Mouse (Mus musculus) heart, embryonic 14.5 days (tissue): Measurements from ENCODE around the gene Rtn4r. TPM values are rescaled to one million over a fixed set of nuclear protein-coding genes. Genes with fewer than 3 reads are reported as not detected.

Experiments
- microRNA-seq: library from miRNA; unstranded; fragments of <30 nt; microRNA quantifications from one replicate; pipeline ENCODE4, GENCODE M21; 2016
- polyA plus RNA-seq: library from polyadenylated mRNA; unstranded; fragments of >200 nt; fragmentation: Nextera tagmentation; extraction: Ambion mirVana; gene quantifications from 2 replicates; pipeline ENCODE4 v1.2.1, GENCODE M21; 2014

Gene Rtn4r
- polyA plus RNA-seq, 1 experiment from 2014 or later: 1.00 TPM

Small RNA genes within 50 kb of the gene (microRNA-seq; reads per million reads assigned to microRNA genes)
- not detected for gene Mir6366

Other genes starting within 250 kb of the Rtn4r start
- gene Gm20518, start 236.0 kb upstream of the Rtn4r start, polyA plus RNA-seq: 0.39 TPM in 1 of 2 replicates, not detected in the other
- not detected in 2 replicates for gene Tssk1, start 233.4 kb upstream of the Rtn4r start, polyA plus RNA-seq
- 45.1 and 49.7 TPM in 2 replicates for gene Dgcr2, start 229.1 kb upstream of the Rtn4r start, polyA plus RNA-seq
- gene Tssk2, start 229.0 kb upstream of the Rtn4r start, polyA plus RNA-seq: not detected in 2 replicates
- gene Ess2, start 216.3 kb upstream of the Rtn4r start, polyA plus RNA-seq: 25.0 and 27.4 TPM in 2 replicates
- gene Gsc2, start 212.6 kb upstream of the Rtn4r start, polyA plus RNA-seq: not detected in 2 replicates
- gene Slc25a1, start 199.4 kb upstream of the Rtn4r start, polyA plus RNA-seq: 25.4 and 25.5 TPM in 2 replicates
- gene Vpreb2, start 147.2 kb upstream of the Rtn4r start, polyA plus RNA-seq: not detected in 2 replicates
- 58.5 and 64.2 TPM in 2 replicates for gene Dgcr6, start 74.8 kb upstream of the Rtn4r start, polyA plus RNA-seq
- 6.9 and 7.4 TPM in 2 replicates for gene Prodh, start 37.4 kb upstream of the Rtn4r start, polyA plus RNA-seq
- 0.30 TPM in 1 of 2 replicates, not detected in the other for gene Ccdc188, start 90.2 kb downstream of the Rtn4r start, polyA plus RNA-seq
- gene Zdhhc8, start 107.5 kb downstream of the Rtn4r start, polyA plus RNA-seq: 16.4 and 22.5 TPM in 2 replicates
- gene Trmt2a, start 121.0 kb downstream of the Rtn4r start, polyA plus RNA-seq: 39.8 and 48.4 TPM in 2 replicates
- 354 and 357 TPM in 2 replicates for gene Ranbp1, start 121.1 kb downstream of the Rtn4r start, polyA plus RNA-seq
- gene Gm49776, start 130.7 kb downstream of the Rtn4r start, polyA plus RNA-seq: 0.88 and 3.6 TPM in 2 replicates
- 20.9 and 22.0 TPM in 2 replicates for gene Dgcr8, start 161.6 kb downstream of the Rtn4r start, polyA plus RNA-seq
- 65.0 and 67.9 TPM in 2 replicates for gene Tango2, start 220.5 kb downstream of the Rtn4r start, polyA plus RNA-seq
- 31.8 and 32.3 TPM in 2 replicates for gene Arvcf, start 220.5 kb downstream of the Rtn4r start, polyA plus RNA-seq